Mouse (Mus musculus): ENCODE results near the gene Mrpl34.
A peak's percentile ranks its signal among the peaks of the same experiment; 100 is the strongest.

Gene Mrpl34

GRCm38 (mm10) chr8:71496481-71496880 lies 31.7 kb downstream of the Mrpl34 start:
- DNase-seq = no peak

DNA sequence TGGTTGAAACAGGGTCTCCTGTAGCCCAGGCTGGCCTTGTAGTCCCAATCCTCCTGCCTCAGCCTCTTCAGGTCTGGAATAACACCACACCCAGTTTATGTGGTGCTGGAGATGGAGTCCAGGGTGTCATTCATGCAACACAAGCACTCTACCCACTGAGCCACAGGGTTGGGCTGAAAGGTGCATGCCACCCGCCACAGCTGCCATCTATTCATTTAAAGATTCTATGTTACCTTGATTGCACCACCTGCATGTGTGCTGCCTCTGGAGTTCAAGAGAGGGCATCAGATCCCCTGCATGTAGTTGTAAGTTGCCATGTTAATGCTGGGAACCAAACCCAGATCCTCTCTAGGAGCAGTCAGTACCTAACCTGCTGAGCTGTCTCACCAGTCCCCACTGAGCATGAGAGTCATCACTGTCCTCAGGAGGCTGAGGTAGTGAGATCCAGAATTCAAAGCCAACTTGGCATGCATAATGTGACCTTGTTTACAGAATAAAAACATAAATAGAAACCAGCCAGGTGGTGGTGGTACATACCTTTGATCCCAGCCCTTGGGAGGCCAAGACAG lies 32.4 kb downstream of the Mrpl34 start:
- DNase-seq = no peak

DNA sequence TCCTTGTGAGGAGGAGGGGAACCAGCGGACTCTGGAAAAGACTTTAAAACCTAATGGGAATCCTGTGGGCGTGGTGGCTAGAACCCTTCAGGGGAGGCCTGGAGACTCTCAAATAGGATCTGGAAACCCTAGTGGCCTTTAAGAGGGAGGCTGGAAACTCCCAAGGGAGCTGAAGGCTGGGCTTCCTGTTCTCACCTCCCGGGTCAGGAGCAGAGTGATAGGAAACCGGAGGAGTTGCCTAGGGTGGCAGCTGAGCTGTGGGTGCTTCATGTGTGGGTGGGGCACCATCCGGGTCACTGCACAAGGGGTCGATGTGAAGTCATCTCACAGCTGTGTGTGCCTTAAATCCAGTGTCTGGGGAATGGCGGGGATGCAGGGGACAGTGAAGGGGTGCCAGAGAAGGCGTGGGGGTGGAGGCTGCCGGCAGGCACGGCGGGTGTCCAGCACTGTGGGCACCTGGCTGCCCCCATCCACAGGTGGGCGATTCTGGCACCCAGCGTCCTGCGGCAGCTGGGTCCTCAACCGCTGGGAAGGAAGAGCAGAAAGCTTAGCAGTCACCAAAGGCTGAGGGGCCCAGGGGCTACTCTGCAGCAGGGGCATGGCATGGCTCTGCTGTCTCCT lies 33.2 kb downstream of the Mrpl34 start:
- DNase-seq = no peak

- no peak for DNase-seq
These were observed 34.3 kb downstream of the Mrpl34 start for GRCm38 (mm10) chr8:71498816-71499690.

GRCm38 (mm10) chr8:71504349-71504748 lies 39.6 kb downstream of the Mrpl34 start:
- DNase-seq = no peak

DNA sequence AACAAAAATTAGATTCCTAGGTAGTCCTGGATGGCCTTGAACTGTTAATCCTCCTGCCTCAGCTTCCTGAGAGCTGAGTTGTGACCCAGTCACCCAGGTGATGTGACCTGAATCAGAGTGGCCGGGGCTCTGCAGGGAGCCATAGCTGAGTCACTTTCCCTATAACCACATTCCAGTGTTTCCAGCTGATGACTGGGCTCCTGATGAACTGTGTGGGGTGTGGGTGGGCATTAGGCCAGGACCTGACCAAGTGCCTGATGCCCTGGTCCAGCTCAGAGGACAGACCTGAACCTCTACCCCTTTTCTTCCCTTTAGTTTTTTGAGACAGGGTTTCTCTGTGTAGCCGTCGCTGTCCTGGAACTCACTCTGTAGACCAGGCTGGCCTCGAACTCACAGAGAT lies 40.6 kb downstream of the Mrpl34 start:
- DNase-seq = no peak

GRCm38 (mm10) chr8:71505979-71506378 lies 41.2 kb downstream of the Mrpl34 start:
- no peak for DNase-seq

- peak; percentile 47 to 60 for DNase-seq
These were observed 42.9 kb downstream of the Mrpl34 start for GRCm38 (mm10) chr8:71507589-71508104.

- no peak for DNase-seq
These were observed 44.6 kb downstream of the Mrpl34 start for GRCm38 (mm10) chr8:71509316-71509715.

DNA sequence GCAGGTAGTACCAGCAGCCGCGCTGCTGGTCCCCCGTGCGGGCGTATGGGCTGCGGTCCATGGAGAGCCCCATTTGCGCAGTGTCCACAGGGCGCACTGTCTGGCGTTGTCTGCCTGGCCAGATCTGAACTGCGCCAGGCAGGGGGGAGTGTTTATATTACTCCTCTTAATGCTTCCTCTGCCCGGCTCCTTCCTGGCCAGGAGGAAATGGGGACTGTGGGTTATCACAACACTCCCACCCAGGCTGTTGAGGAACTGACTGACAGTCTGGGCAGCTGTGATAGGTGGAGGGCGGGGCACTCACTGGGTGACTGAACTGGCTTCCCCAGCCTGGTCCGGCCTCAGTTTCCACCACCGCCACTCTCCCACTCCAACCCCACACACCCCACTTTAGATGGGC lies 46.9 kb downstream of the Mrpl34 start, which contains the start of gene Plvap:
Gene Plvap (minus strand): TSS at position 109 of the 400 bp plus-strand sequence.
- no peak for DNase-seq

GRCm38 (mm10) chr8:71513018-71513754 lies 48.4 kb downstream of the Mrpl34 start:
- no peak for DNase-seq

GRCm38 (mm10) chr8:71515043-71515442 lies 50.3 kb downstream of the Mrpl34 start:
- DNase-seq = no peak

Data from thymus, postnatal 36 days (tissue).